21 mouse cellular contexts compared by ENCODE assay signal in genomic region chr1:172433851-172434165, GRCm38 (mm10). TPM values are rescaled to one million over a fixed set of nuclear protein-coding genes. Genes with fewer than 3 reads are reported as not detected.
A peak's percentile ranks its signal among the peaks of the same experiment; 100 is the strongest.
DNase-seq lines count a peak whose midpoint lies in the region; ATAC-seq and TF ChIP-seq lines count a peak whose summit lies in the region.
"Had no signal": no experiment of that assay in that cellular context is flagged by ENCODE, and none has a peak within 500 bp of the region (broad histone marks: within the 10 kb centered on the region; RNA-seq: fewer than 3 reads in every experiment).

No protein-coding gene starts in this region.

- no peak overlapping the region for H3K9ac ChIP-seq in kidney, embryonic 15.5 days
- H3K9ac ChIP-seq: embryonic facial prominence, embryonic 12.5 days; forebrain, embryonic 15.5 days; heart, embryonic 15.5 days; hindbrain, embryonic 15.5 days had no signal

- H3K27ac ChIP-seq in kidney, embryonic 15.5 days, result peak overlapping the region; percentile 85; the same call in 1 of the 2 replicates
- peak overlapping the region; percentile 64 for H3K27ac ChIP-seq in spleen, adult 2 months (ENCODE audit: insufficient read depth, low read length)
- 0 out of 2 replicates have a peak overlapping the region, but pooled peaks have one; percentile 96 for H3K27ac ChIP-seq in small intestine, adult 2 months (ENCODE audit: insufficient read depth, low read depth, low read length)
- H3K27ac ChIP-seq: embryonic facial prominence, embryonic 12.5 days; forebrain, embryonic 15.5 days; heart, embryonic 15.5 days; hindbrain, embryonic 10.5 days; hindbrain, embryonic 15.5 days had no signal

- DNase-seq in heart, adult 11 months, result peak; percentile 67
- no peak for DNase-seq in heart, adult 8-10 months (ENCODE audit: low spot score)
- no peak for DNase-seq in kidney, postnatal 25 days
- DNase-seq in spleen, adult 2 months (ENCODE audit: low read depth in 1 of 2, low spot score in 2 of 2), result peak in 1 of 2 experiments; percentile 31
- DNase-seq in spleen, postnatal 14 days (ENCODE audit: low spot score in 2 of 2), result no peak
- DNase-seq: adrenal gland, postnatal 14 days; cerebellum, adult 11-12 months; cerebellum, adult 9-10 months; cerebellum, postnatal 25 days; heart, postnatal 14 days had no signal

- no peaks in the 10 kb centered on the region for H3K27me3 ChIP-seq in kidney, embryonic 15.5 days
- no peaks in the 10 kb centered on the region for H3K27me3 ChIP-seq in spleen, adult 2 months (ENCODE audit: control insufficient read depth, insufficient read depth, low read length)
- no peaks in the 10 kb centered on the region for H3K27me3 ChIP-seq in small intestine, adult 2 months (ENCODE audit: control insufficient read depth, insufficient read depth, low read length)
- H3K27me3 ChIP-seq: forebrain, embryonic 15.5 days; heart, embryonic 15.5 days; hindbrain, embryonic 15.5 days; Patski had no signal

- ATAC-seq in kidney, embryonic 15.5 days (replicated peaks; ENCODE audit: low FRiP score), result no peak
- ATAC-seq in inflammation-experienced regulatory T-cells, adult 6 months, result no peak
- ATAC-seq: activated CD4-positive, CD25-positive, alpha-beta regulatory T cell, adult 4 months; forebrain, embryonic 15.5 days; Patski had no signal

- no peak for TF ChIP-seq POLR2A in spleen, adult 2 months (IDR thresholded peaks at IDR 0.05; ENCODE audit: low read depth, low read length)
- no peak for TF ChIP-seq POLR2A in small intestine, adult 2 months (IDR thresholded peaks at IDR 0.05; ENCODE audit: low read depth, low read length)

- peaks cover 44% of the 10 kb centered on the region for H3K4me1 ChIP-seq in kidney, embryonic 15.5 days
- peaks cover 15% of the 10 kb centered on the region; the same call in 1 of the 2 replicates for H3K4me1 ChIP-seq in spleen, adult 2 months (ENCODE audit: control insufficient read depth, insufficient read depth, insufficient read length)
- peaks cover 23% of the 10 kb centered on the region for H3K4me1 ChIP-seq in small intestine, adult 2 months (ENCODE audit: control insufficient read depth, insufficient read depth, insufficient read length, low read length)
- H3K4me1 ChIP-seq: forebrain, embryonic 15.5 days; hindbrain, embryonic 15.5 days had no signal

- H3K4me2 ChIP-seq in kidney, embryonic 15.5 days, result no peak overlapping the region
- H3K4me2 ChIP-seq: embryonic facial prominence, embryonic 12.5 days; forebrain, embryonic 15.5 days; heart, embryonic 15.5 days; hindbrain, embryonic 15.5 days had no signal

- no peaks in the 10 kb centered on the region for H3K36me3 ChIP-seq in kidney, embryonic 15.5 days
- no peaks in the 10 kb centered on the region for H3K36me3 ChIP-seq in spleen, adult 2 months (ENCODE audit: control insufficient read depth, insufficient read depth, low read length)
- H3K36me3 ChIP-seq in small intestine, adult 2 months (ENCODE audit: control insufficient read depth, insufficient read depth, low read length), result no peaks in the 10 kb centered on the region
- H3K36me3 ChIP-seq: embryonic facial prominence, embryonic 12.5 days; forebrain, embryonic 15.5 days; heart, embryonic 15.5 days; hindbrain, embryonic 10.5 days; hindbrain, embryonic 15.5 days had no signal

- no peaks in the 10 kb centered on the region for H3K9me3 ChIP-seq in kidney, embryonic 15.5 days (replicated peaks)
- H3K9me3 ChIP-seq: embryonic facial prominence, embryonic 12.5 days; forebrain, embryonic 15.5 days; heart, embryonic 15.5 days; hindbrain, embryonic 10.5 days; hindbrain, embryonic 15.5 days had no signal

- 77% methylated on average over 4 of the region's 4 CpGs for WGBS in kidney, embryonic 15.5 days
- 49% methylated on average over 4 of the region's 4 CpGs for WGBS in spleen, adult 2 months
- WGBS in small intestine, adult 2 months, result 93% methylated on average over 4 of the region's 4 CpGs

- H3K4me3 ChIP-seq in kidney, embryonic 15.5 days (replicated peaks), result no peak overlapping the region
- no peak overlapping the region for H3K4me3 ChIP-seq in spleen, adult 2 months (ENCODE audit: extremely low read depth, insufficient read depth, insufficient read length)
- no peak overlapping the region for H3K4me3 ChIP-seq in small intestine, adult 2 months (ENCODE audit: low read depth, low read length)
- H3K4me3 ChIP-seq: embryonic facial prominence, embryonic 12.5 days; forebrain, embryonic 15.5 days; heart, embryonic 15.5 days; hindbrain, embryonic 10.5 days; hindbrain, embryonic 15.5 days had no signal

- no peak for TF ChIP-seq CTCF in spleen, adult 2 months (IDR thresholded peaks at IDR 0.05; ENCODE audit: extremely low read depth, insufficient read depth, insufficient read length, insufficient replicate concordance)
- TF ChIP-seq CTCF in small intestine, adult 2 months (IDR thresholded peaks at IDR 0.05; ENCODE audit: extremely low read depth, insufficient read length, insufficient replicate concordance, low read depth, low read length), result no peak

RNA-seq across cellular contexts. Expression of gene Slamf9, which starts 41.4 kb away (rescaled TPM):
- 1 to 10 TPM in 2 of 4 experiments, under 1 TPM in 2; 0.27 to 2.3 (median 1.1) TPM for total RNA-seq in heart, adult 8-10 months (2022)
- polyA plus RNA-seq in kidney, embryonic 15.5 days (2015; fragmentation: Nextera tagmentation; extraction: Ambion mirVana), result 0.73 and 1.1 TPM in 2 replicates
- 4.3 and 5.5 TPM in 2 replicates for polyA plus RNA-seq in spleen, adult 2 months (2012; rRNA removed)
- polyA plus RNA-seq in small intestine, adult 2 months (2012; rRNA removed), result 2.1 TPM in 2 replicates
- under 1 TPM in 2 of 3 experiments, not detected in 1; 0.36 to 0.61 TPM for polyA plus RNA-seq in inflammation-experienced regulatory T-cells, adult 6 months (2017; shearing (Covaris generic))
- total RNA-seq: gastrocnemius, adult 8-10 months had no signal
- polyA plus RNA-seq: forebrain, embryonic 15.5 days; hindbrain, embryonic 10.5 days had no signal

RNA-seq across cellular contexts. Expression of gene Igsf9, which starts 47.8 kb away (rescaled TPM):
- total RNA-seq in heart, adult 8-10 months (2022), result under 1 TPM; 0.12 to 0.87 (median 0.78) TPM
- 45.0 and 46.0 TPM in 2 replicates for polyA plus RNA-seq in kidney, embryonic 15.5 days (2015; fragmentation: Nextera tagmentation; extraction: Ambion mirVana)
- polyA plus RNA-seq in spleen, adult 2 months (2012; rRNA removed), result 8.6 and 9.0 TPM in 2 replicates
- 145 and 516 TPM in 2 replicates for polyA plus RNA-seq in small intestine, adult 2 months (2012; rRNA removed)
- polyA plus RNA-seq in inflammation-experienced regulatory T-cells, adult 6 months (2017; shearing (Covaris generic)), result 1 to 10 TPM in 1 of 3 experiments, under 1 TPM in 1, not detected in 1; 0.50 to 1.4 TPM
- polyA plus RNA-seq: activated CD4-positive, CD25-positive, alpha-beta regulatory T cell, adult 4 months had no signal

RNA-seq across cellular contexts. Expression of gene Pigm, which starts 57.5 kb away (rescaled TPM):
- 1 to 10 TPM; 3.1 to 4.2 (median 3.6) TPM for total RNA-seq in heart, adult 8-10 months (2022)
- polyA plus RNA-seq in kidney, embryonic 15.5 days (2015; fragmentation: Nextera tagmentation; extraction: Ambion mirVana), result 7.6 and 7.9 TPM in 2 replicates
- 8.8 and 11.5 TPM in 2 replicates for polyA plus RNA-seq in spleen, adult 2 months (2012; rRNA removed)
- polyA plus RNA-seq in small intestine, adult 2 months (2012; rRNA removed), result 3.5 and 4.8 TPM in 2 replicates
- 1 to 10 TPM; 4.9 to 6.3 (median 5.7) TPM for polyA plus RNA-seq in inflammation-experienced regulatory T-cells, adult 6 months (2017; shearing (Covaris generic))
